Mouse (Mus musculus) kidney, embryonic 14.5 days (tissue): ENCODE data around the gene Rgs19. TPM values are rescaled to one million over a fixed set of nuclear protein-coding genes. Genes with fewer than 3 reads are reported as not detected.

Source experiments
- ATAC-seq: fragments of 200-750 bp; cut with Nextera tagmentation; 2 replicates; pipeline ENCODE4 v1.8.0; 2017; ENCODE audit warnings: moderate number of reproducible peaks, mild to moderate bottlenecking, moderate TSS enrichment, moderate library complexity; ENCODE audit not compliant: low FRiP score, low TSS enrichment
- H3K27ac ChIP-seq: fragments of 300-500 bp; sonication (generic); 2 replicates; pipeline ENCODE4 v1.5.1; 2014; ENCODE audit warnings: low read depth, mild to moderate bottlenecking, low read length, moderate library complexity, mixed read lengths
- H3K27me3 ChIP-seq: fragments of 300-500 bp; sonication (generic); 2 replicates; pipeline ENCODE4 v1.6.1; 2014; ENCODE audit warnings: mild to moderate bottlenecking, low read length; ENCODE audit not compliant: control insufficient read depth, insufficient read depth
- H3K36me3 ChIP-seq: fragments of 300-500 bp; sonication (generic); 2 replicates; pipeline ENCODE4 v1.6.1; 2014; ENCODE audit warnings: low read length, mixed read lengths; ENCODE audit not compliant: control insufficient read depth, insufficient read depth
- H3K4me1 ChIP-seq: fragments of 300-500 bp; sonication (generic); 2 replicates; pipeline ENCODE4 v1.6.1; 2014; ENCODE audit warnings: low read length, mixed read lengths; ENCODE audit not compliant: control insufficient read depth, insufficient read depth
- H3K4me2 ChIP-seq: fragments of 300-500 bp; sonication (generic); replicated peaks from 2 replicates; pipeline ENCODE4 v1.6.1; 2014; ENCODE audit warnings: low read depth, mild to moderate bottlenecking, low read length
- H3K4me3 ChIP-seq: fragments of 300-500 bp; sonication (generic); 2 replicates; pipeline ENCODE4 v1.5.1; 2014; ENCODE audit warnings: mild to moderate bottlenecking, low read length
- H3K9ac ChIP-seq: fragments of 300-500 bp; sonication (generic); 2 replicates; pipeline ENCODE4 v1.6.1; 2014; ENCODE audit warnings: low read depth, mild to moderate bottlenecking, low read length, moderate library complexity
- H3K9me3 ChIP-seq: fragments of 300-500 bp; sonication (generic); 2 replicates; pipeline ENCODE4 v1.6.1; 2016; ENCODE audit warnings: low read length; ENCODE audit not compliant: control insufficient read depth
- WGBS: fragments of 180-500 bp; shearing (Covaris S2); extraction: QIAGEN DNeasy Blood & Tissue Kit; methylation state at CpG from one replicate; pipeline ENCODE4 v1.1.7; 2014; 5-methylcytosine and 5-hydroxymethylcytosine counted together
- polyA plus RNA-seq: library from polyadenylated mRNA; unstranded; fragments of >200 nt; fragmentation: Nextera tagmentation; extraction: Ambion mirVana; gene quantifications from 2 replicates; pipeline ENCODE4 v1.2.1, GENCODE M21; 2014

Rgs19 gene
- polyA plus RNA-seq, 1 experiment from 2014 or later = 70.8 TPM

DNA sequence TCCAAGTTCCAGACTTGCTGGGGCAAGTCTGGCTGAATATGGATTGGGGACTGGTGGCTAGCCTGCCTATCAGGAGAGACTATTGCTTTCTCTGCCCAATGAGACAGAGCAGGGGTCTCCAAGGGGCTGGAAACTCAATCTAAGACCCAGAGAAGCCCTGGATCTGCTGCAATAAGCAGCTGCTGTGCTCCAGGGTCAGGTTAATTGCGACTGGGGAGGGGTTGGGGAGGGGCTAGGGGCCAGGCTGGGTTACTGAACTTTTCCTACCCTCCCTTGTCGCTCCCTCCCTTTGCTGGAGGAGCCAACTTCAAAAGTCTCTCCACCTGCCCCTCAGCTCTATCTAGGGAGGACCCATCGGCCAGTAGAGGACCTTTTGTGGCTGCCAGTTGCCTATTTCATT lies 37.0 kb downstream of the Rgs19 start, which contains the start of gene Gm29797:
Gm29797 (plus strand) TSS at position 301 of the 400 bp plus-strand sequence.
- Histone ChIP-seq H3K27ac (no peak within 1 kb of the TSS), H3K4me1 (0 out of 2 replicates have a peak, but pooled peaks cover 3% of the 10 kb centered on the region), H3K9ac (no peak within 1 kb of the TSS), H3K27me3 (no peaks in the 10 kb centered on the region), H3K36me3 (peaks cover 41% of the 10 kb centered on the region), H3K9me3 (no peaks in the 10 kb centered on the region), H3K4me3 (no peak within 1 kb of the TSS), H3K4me2 (no peak within 1 kb of the TSS)
- WGBS = 56% methylated on average over 3 of the region's 3 CpGs
- no peak for ATAC-seq

DNA sequence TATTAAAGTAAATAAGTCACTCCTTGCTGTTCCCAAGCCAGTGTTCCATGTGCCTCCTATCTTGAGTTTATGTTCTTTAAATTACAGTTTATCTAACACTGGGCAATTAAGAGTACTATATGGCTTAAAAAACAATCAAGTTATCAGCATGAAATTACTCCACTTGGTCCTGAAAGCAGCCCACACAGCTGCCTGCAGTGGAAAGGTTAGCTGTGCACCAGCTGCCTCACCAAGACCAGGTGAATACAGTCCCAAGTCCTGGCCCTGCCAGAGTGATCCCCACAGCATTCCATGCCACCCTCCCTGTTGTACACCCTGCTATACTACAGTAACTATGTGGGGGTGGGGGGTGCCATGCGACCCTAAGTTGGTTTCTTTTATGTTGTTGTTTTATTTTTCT lies 40.3 kb downstream of the Rgs19 start:
- Histone ChIP-seq H3K27me3 (no peaks in the 10 kb centered on the region), H3K9me3 (no peaks in the 10 kb centered on the region), H3K9ac (no peak overlapping the region), H3K4me3 (no peak overlapping the region), H3K27ac (no peak overlapping the region), H3K4me1 (no peaks in the 10 kb centered on the region), H3K36me3 (peaks cover 68% of the 10 kb centered on the region), H3K4me2 (no peak overlapping the region)
- ATAC-seq = no peak
- WGBS = 100% methylated on average over 1 of the region's 1 CpGs

DNA sequence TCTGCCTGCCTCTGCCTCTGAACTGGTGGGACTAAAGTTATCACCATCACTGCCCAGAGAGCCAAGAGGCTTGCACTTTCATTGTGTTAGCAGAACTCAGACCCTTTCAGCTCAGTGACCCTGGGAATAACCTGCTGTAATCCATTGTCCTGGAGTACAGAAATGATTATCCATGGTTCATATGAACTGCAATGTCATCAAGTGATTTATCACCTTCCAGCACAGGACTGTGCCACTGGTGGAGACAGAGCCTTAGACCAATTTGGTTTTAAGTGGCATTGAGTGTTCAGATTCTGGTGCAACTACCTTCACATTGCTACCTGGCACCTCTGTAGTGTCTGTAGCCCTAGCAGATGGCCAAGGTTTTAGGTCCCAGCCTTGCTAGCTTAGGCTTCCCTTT lies 40.7 kb downstream of the Rgs19 start:
- ATAC-seq = no peak
- Histone ChIP-seq H3K4me3 (no peak overlapping the region), H3K9me3 (no peaks in the 10 kb centered on the region), H3K27ac (no peak overlapping the region), H3K36me3 (peaks cover 73% of the 10 kb centered on the region), H3K4me2 (no peak overlapping the region), H3K27me3 (no peaks in the 10 kb centered on the region), H3K4me1 (no peaks in the 10 kb centered on the region), H3K9ac (no peak overlapping the region)

DNA sequence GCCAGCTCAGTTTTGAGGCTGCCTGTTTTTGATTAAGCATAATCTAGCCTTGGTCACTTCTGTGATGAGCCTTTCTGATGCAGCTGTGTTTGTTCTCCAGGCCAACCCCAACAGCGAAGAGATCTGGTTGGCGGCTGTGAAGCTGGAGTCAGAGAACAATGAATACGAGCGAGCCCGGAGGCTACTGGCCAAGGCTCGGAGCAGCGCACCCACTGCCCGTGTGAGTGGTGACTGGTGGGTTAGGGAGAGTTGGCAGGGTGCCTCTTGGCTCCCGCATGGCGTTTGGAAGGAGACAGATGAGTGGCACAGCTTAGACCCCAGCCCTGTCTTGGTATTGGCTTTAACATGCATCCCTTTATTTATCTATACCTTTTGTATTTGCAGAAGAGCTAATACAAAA lies 44.9 kb downstream of the Rgs19 start:
- H3K36me3 ChIP-seq = peaks cover 85% of the 10 kb centered on the region
- H3K4me3 ChIP-seq = no peak overlapping the region
- H3K9ac ChIP-seq = no peak overlapping the region
- no peak overlapping the region for H3K4me2 ChIP-seq
- no peak for ATAC-seq
- H3K9me3 ChIP-seq = no peaks in the 10 kb centered on the region
- WGBS = 93% methylated on average over 10 of the region's 10 CpGs
- no peaks in the 10 kb centered on the region for H3K27me3 ChIP-seq
- H3K4me1 ChIP-seq = no peaks in the 10 kb centered on the region
- no peak overlapping the region for H3K27ac ChIP-seq

DNA sequence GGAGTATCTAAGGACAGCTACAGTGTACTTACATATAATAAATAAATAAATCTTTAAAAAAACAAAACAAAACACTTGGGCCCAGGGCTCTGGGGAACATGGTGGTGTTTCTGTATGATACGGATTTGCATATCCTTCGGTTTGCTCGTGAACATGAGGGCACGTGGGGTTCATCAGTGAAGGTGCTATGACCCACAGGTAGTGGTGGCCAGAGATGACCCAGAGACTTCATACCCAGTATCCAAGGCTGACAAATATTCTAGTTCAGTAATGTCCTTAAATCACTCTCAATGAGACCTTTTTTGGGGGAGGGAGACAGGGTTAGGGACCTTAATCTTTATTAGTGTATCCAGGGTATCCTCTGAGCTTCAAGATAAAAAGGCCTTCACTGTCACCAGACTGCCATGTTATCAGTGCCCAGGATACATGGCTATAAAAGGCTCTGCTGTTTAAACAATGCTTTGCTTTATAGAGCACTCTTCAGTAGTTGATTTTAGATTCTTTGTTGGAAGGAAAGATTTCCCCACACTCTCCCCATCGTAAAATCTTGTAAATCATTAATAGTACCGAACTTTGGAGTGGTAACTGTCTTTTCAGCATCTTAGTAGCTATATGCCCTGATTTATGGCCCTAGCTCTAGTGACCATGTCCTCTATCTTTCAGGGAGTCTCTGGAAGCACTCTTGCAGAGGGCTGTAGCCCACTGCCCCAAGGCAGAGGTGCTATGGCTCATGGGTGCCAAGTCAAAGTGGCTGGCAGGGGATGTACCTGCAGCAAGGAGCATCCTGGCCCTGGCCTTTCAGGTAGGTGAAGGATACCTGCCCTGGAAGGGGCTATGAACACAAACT lies 46.9 kb downstream of the Rgs19 start:
- 84% methylated on average over 6 of the region's 6 CpGs for WGBS
- H3K27me3 ChIP-seq = no peaks in the 10 kb centered on the region
- H3K9ac ChIP-seq = no peak overlapping the region
- no peaks in the 10 kb centered on the region for H3K4me1 ChIP-seq
- H3K27ac ChIP-seq = no peak overlapping the region
- no peak overlapping the region for H3K4me3 ChIP-seq
- no peak for ATAC-seq
- H3K9me3 ChIP-seq = no peaks in the 10 kb centered on the region
- H3K4me2 ChIP-seq = no peak overlapping the region
- peaks cover 74% of the 10 kb centered on the region for H3K36me3 ChIP-seq

DNA sequence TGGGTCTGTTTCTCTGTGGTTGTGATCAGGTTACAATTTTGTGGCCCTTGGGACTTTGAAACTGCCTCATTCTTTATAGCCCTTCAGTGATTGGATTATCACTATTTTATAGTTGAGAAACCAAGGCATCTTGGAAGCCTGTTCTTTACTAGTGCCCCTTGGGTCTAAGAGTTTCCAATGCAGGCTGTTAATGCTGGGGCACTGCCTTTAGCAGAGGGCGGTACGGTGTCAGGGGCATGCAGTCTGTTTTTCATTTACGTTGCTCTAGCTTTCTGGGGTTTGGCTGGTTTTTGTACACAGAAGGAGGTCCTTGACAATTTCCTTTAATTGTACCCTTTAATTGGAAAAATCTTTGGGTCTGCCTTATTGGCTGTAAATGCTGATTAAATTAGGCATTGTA lies 48.1 kb downstream of the Rgs19 start:
- H3K4me3 ChIP-seq = no peak overlapping the region
- H3K9me3 ChIP-seq = no peaks in the 10 kb centered on the region
- H3K9ac ChIP-seq = no peak overlapping the region
- no peaks in the 10 kb centered on the region for H3K4me1 ChIP-seq
- no peak overlapping the region for H3K27ac ChIP-seq
- no peak for ATAC-seq
- 96% methylated on average over 3 of the region's 3 CpGs for WGBS
- H3K27me3 ChIP-seq = no peaks in the 10 kb centered on the region
- H3K36me3 ChIP-seq = peaks cover 74% of the 10 kb centered on the region
- no peak overlapping the region for H3K4me2 ChIP-seq

DNA sequence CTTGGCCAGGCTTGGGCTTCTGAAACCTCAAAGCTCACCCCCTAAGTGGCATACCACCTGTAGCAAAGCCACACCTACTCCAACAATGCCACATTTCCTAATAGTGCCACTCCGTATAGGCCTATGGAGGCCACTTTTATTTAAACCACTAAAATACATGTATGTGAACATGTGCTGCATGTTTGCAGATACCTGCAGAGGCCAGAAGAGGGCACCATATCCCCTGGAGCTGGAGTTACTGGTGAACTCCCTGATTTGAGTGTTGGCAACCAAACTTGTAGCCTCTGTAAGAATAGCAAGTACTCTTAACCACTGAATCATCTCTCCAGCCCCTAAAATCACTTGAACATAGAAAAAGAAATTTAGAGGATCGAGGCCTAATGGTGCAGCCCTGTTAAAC lies 49.4 kb downstream of the Rgs19 start:
- Histone ChIP-seq H3K4me3 (no peak overlapping the region), H3K27ac (no peak overlapping the region), H3K4me2 (no peak overlapping the region), H3K9ac (no peak overlapping the region), H3K9me3 (no peaks in the 10 kb centered on the region), H3K36me3 (peaks cover 72% of the 10 kb centered on the region), H3K27me3 (no peaks in the 10 kb centered on the region), H3K4me1 (no peaks in the 10 kb centered on the region)
- WGBS = 96% methylated on average over 2 of the region's 2 CpGs
- no peak for ATAC-seq

Other genes with a start within 250 kb of the Rgs19 start
- gene Zbtb46, start 234.6 kb downstream of the Rgs19 start, polyA plus RNA-seq = 13.7 and 26.6 TPM in 2 replicates
- 0.14 and 0.19 TPM in 2 replicates for gene Abhd16b, start 200.8 kb downstream of the Rgs19 start, polyA plus RNA-seq
- 175 and 184 TPM in 2 replicates for gene Tpd52l2, start 196.8 kb downstream of the Rgs19 start, polyA plus RNA-seq
- 41.5 and 82.2 TPM in 2 replicates for gene Dnajc5, start 173.5 kb downstream of the Rgs19 start, polyA plus RNA-seq
- 45.3 and 49.4 TPM in 2 replicates for gene Uckl1, start 109.1 kb downstream of the Rgs19 start, polyA plus RNA-seq
- gene Prpf6, start 102.1 kb downstream of the Rgs19 start, polyA plus RNA-seq = 64.5 and 64.8 TPM in 2 replicates
- gene Zfp512b, start 101.2 kb downstream of the Rgs19 start, polyA plus RNA-seq = 28.5 and 50.6 TPM in 2 replicates
- gene Samd10, start 94.8 kb downstream of the Rgs19 start, polyA plus RNA-seq = 24.5 and 29.2 TPM in 2 replicates
- 0.63 TPM in 1 of 2 replicates, not detected in the other for gene Gm29797, start 36.9 kb downstream of the Rgs19 start, polyA plus RNA-seq
- gene Sox18, start 22.3 kb downstream of the Rgs19 start, polyA plus RNA-seq = 36.8 and 40.5 TPM in 2 replicates
- 24.5 and 24.8 TPM in 2 replicates for gene Tcea2, start 13.7 kb downstream of the Rgs19 start, polyA plus RNA-seq
- not detected in 2 replicates for gene Lkaaear1, start 4.5 kb upstream of the Rgs19 start, polyA plus RNA-seq
- gene Oprl1, start 21.0 kb upstream of the Rgs19 start, polyA plus RNA-seq = 0.09 and 0.53 TPM in 2 replicates
- not detected in 2 replicates for gene Myt1, start 69.4 kb upstream of the Rgs19 start, polyA plus RNA-seq
- 19.9 and 30.0 TPM in 2 replicates for gene Pcmtd2, start 143.9 kb upstream of the Rgs19 start, polyA plus RNA-seq
- 76.9 and 78.5 TPM in 2 replicates for gene Polr3k, start 170.4 kb upstream of the Rgs19 start, polyA plus RNA-seq